Mouse (Mus musculus): ENCODE measurements around the gene Tcap. TPM values are rescaled to one million over a fixed set of nuclear protein-coding genes. Genes with fewer than 3 reads are reported as not detected.

The Tcap gene
- total and polyA plus RNA-seq, 3 experiments = not detected

GRCm38 (mm10) chr11:98397946-98398345 is 14.3 kb downstream of the Tcap start:
- in situ Hi-C loops (cut with MboI; ENCODE audit: low pct_ligation_motif_present, low pct_unique_long_range_greater_than_20kb, low sequenced_read_pairs) = no loop called here
- dilution Hi-C loops (cut with MboI; ENCODE audit: extremely low pct_ligation_motif_present, extremely low pct_unique_long_range_greater_than_20kb, low sequenced_read_pairs) = no loop called here
- TF ChIP-seq RAD21 (IDR thresholded peaks at IDR 0.05; ENCODE audit: low read depth, low read length) (no peak), JUN (IDR thresholded peaks at IDR 0.05; ENCODE audit: insufficient read depth, low read depth, low read length) (no peak), GABPA (IDR thresholded peaks at IDR 0.05; ENCODE audit: insufficient replicate concordance, low read depth, low read length) (no peak), EP300 (IDR thresholded peaks at IDR 0.05; ENCODE audit: low read length) (no peak), MAZ (IDR thresholded peaks at IDR 0.05; ENCODE audit: low read depth, low read length) (no peak), POLR2A (IDR thresholded peaks at IDR 0.05; ENCODE audit: low read depth, low read length) (no peak), USF1 (IDR thresholded peaks at IDR 0.05; ENCODE audit: low read depth, low read length) (no peak), POLR2AphosphoS2 (IDR thresholded peaks at IDR 0.05; ENCODE audit: low read depth, low read length) (no peak), MYC (IDR thresholded peaks at IDR 0.05; ENCODE audit: low read depth, low read length) (no peak), JUND (conservative IDR thresholded peaks at IDR 0.05; ENCODE audit: low read depth, low read length) (no peak)
- Histone ChIP-seq H3K79me2 (replicated peaks; ENCODE audit: control insufficient read depth, extremely low read depth, insufficient read depth, poor library complexity, severe bottlenecking) (no peaks in the 10 kb centered on the region), H3K4me2 (ENCODE audit: insufficient read depth, low read depth, poor library complexity, severe bottlenecking) (no peak overlapping the region), H3K36me3 (replicated peaks in 1 of 2; ENCODE audit: control insufficient read depth in 1 of 2, insufficient read depth in 1 of 2, low read length in 1 of 2) (peaks cover 0 to 6% of the 10 kb centered on the region in 2 experiments), H3K27ac (ENCODE audit: insufficient read depth, low read depth) (no peak overlapping the region), H3K9me3 (replicated peaks; ENCODE audit: low read length) (no peaks in the 10 kb centered on the region), H3K4me3 (replicated peaks in 1 of 3; ENCODE audit: low read depth in 2 of 3, low read length in 2 of 3, poor library complexity in 1 of 3) (no peak overlapping the region), H3K27me3 (replicated peaks) (peaks cover 6% of the 10 kb centered on the region), H3K4me1 (ENCODE audit: control insufficient read depth in 1 of 2, insufficient read depth in 2 of 2) (peaks cover 24 to 39% of the 10 kb centered on the region in 2 experiments), H3K9ac (ENCODE audit: insufficient read depth, low read depth) (no peak overlapping the region)
- DNase-seq (ENCODE audit: extremely low read depth) = no peak

DNA sequence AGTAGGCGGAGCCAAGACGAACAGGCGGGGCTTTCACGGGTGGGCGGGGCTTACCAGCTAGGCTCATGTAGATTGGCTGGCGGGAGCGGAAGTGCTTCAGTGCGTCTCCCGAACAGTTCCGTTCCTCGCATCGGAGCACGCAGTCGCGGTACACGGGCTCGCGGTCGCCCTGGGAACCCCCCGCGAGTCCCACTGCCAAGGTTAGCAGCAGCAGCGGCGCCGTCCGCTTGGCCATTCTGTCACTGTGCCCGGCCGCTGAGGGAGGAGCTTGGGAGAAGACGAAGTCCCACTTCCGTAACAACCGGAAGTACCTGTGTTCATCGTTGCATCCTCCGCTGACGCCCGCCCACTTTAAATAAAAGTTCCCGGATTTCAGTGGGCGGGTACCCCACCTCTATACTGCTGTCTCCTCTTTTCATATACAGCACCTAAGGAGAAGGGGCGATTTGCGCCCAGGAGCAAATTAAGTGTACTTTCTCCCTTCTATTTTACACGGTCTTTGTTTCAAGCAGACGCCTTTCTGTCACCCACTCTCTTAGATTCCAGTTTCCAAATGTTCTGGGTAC is 16.6 kb downstream of the Tcap start, which contains the start of gene Pgap3:
Gene Pgap3 (minus strand): TSS at position 330 of the 566 bp plus-strand sequence.
- Histone ChIP-seq H3K27ac (ENCODE audit: insufficient read depth, low read depth) (peak within 1 kb of the TSS; percentile 75), H3K79me2 (replicated peaks; ENCODE audit: control insufficient read depth, extremely low read depth, insufficient read depth, poor library complexity, severe bottlenecking) (no peaks in the 10 kb centered on the region), H3K4me2 (ENCODE audit: insufficient read depth, low read depth, poor library complexity, severe bottlenecking) (peak within 1 kb of the TSS; percentile 85), H3K9ac (ENCODE audit: insufficient read depth, low read depth) (peak within 1 kb of the TSS; percentile 80), H3K9me3 (replicated peaks; ENCODE audit: low read length) (no peaks in the 10 kb centered on the region), H3K4me3 (replicated peaks in 1 of 3; ENCODE audit: low read depth in 2 of 3, low read length in 2 of 3, poor library complexity in 1 of 3) (peak within 1 kb of the TSS; percentile 48 to 68 (median 61)), H3K36me3 (replicated peaks in 1 of 2; ENCODE audit: control insufficient read depth in 1 of 2, insufficient read depth in 1 of 2, low read length in 1 of 2) (peaks cover 0 to 6% of the 10 kb centered on the region in 2 experiments), H3K4me1 (ENCODE audit: control insufficient read depth in 1 of 2, insufficient read depth in 2 of 2) (peaks cover 10 to 16% of the 10 kb centered on the region in 2 experiments), H3K27me3 (replicated peaks) (peaks cover 23% of the 10 kb centered on the region)
- in situ Hi-C loops (cut with MboI; ENCODE audit: low pct_ligation_motif_present, low pct_unique_long_range_greater_than_20kb, low sequenced_read_pairs) = no loop called here
- dilution Hi-C loops (cut with MboI; ENCODE audit: extremely low pct_ligation_motif_present, extremely low pct_unique_long_range_greater_than_20kb, low sequenced_read_pairs) = no loop called here
- peak; percentile 98 for DNase-seq (ENCODE audit: extremely low read depth)
- TF ChIP-seq ZC3H11A (IDR thresholded peaks at IDR 0.05; ENCODE audit: low read depth, low read length) (no peak), MXI1 (IDR thresholded peaks at IDR 0.05; ENCODE audit: low read depth, low read length) (peak; percentile 83; the same call in 1 of the 2 replicates), ELF1 (IDR thresholded peaks at IDR 0.05; ENCODE audit: low read depth, low read length) (peak; percentile 95), NELFE (IDR thresholded peaks at IDR 0.05; ENCODE audit: low read depth, low read length) (peak; percentile 70; the same call in 1 of the 2 replicates), USF1 (IDR thresholded peaks at IDR 0.05; ENCODE audit: low read depth, low read length) (no peak), GABPA (IDR thresholded peaks at IDR 0.05; ENCODE audit: insufficient replicate concordance, low read depth, low read length) (no peak; the same call in 1 of the 2 replicates), PAX5 (IDR thresholded peaks at IDR 0.05; ENCODE audit: low read length) (no peak), SIN3A (IDR thresholded peaks at IDR 0.05; ENCODE audit: low read length) (peak; percentile 89), BHLHE40 (IDR thresholded peaks at IDR 0.05; ENCODE audit: low read depth, low read length) (no peak), MYC (IDR thresholded peaks at IDR 0.05; ENCODE audit: low read depth, low read length) (peak; percentile 45), ZNF384 (IDR thresholded peaks at IDR 0.05; ENCODE audit: low read depth, low read length) (no peak), IRF4 (IDR thresholded peaks at IDR 0.05; ENCODE audit: low read depth, low read length) (peak; percentile 80), MAFK (IDR thresholded peaks at IDR 0.05; ENCODE audit: insufficient replicate concordance, low read length) (no peak), USF2 (conservative IDR thresholded peaks at IDR 0.05; ENCODE audit: low read depth, low read length) (no peak), RAD21 (IDR thresholded peaks at IDR 0.05; ENCODE audit: low read depth, low read length) (no peak), NRF1 (IDR thresholded peaks at IDR 0.05; ENCODE audit: low read depth, low read length) (peak; percentile 75), MAZ (IDR thresholded peaks at IDR 0.05; ENCODE audit: low read depth, low read length) (0 out of 2 replicates have a peak, but pooled peaks have one; percentile 63), ETS1 (conservative IDR thresholded peaks at IDR 0.05; ENCODE audit: low read depth, low read length) (peak; percentile 29; the same call in 1 of the 2 replicates), MAX (IDR thresholded peaks at IDR 0.05; ENCODE audit: low read length) (peak; percentile 58; the same call in 1 of the 2 replicates), CHD1 (IDR thresholded peaks at IDR 0.05; ENCODE audit: low read depth, low read length) (no peak), HCFC1 (IDR thresholded peaks at IDR 0.05; ENCODE audit: low read depth, low read length) (peak; percentile 92), TBP (conservative IDR thresholded peaks at IDR 0.05; ENCODE audit: low read depth, low read length) (peak; percentile 64; the same call in 1 of the 2 replicates), ZMIZ1 (IDR thresholded peaks at IDR 0.05; ENCODE audit: low read depth, low read length) (peak; percentile 83), SMC3 (IDR thresholded peaks at IDR 0.05; ENCODE audit: low read depth, low read length) (no peak), UBTF (IDR thresholded peaks at IDR 0.05; ENCODE audit: low read depth, low read length) (peak; percentile 48; the same call in 1 of the 2 replicates), CTCF (conservative IDR thresholded peaks at IDR 0.05 in 1 of 2, IDR thresholded peaks at IDR 0.05 in 1 of 2; ENCODE audit: low read depth in 2 of 2, low read length in 2 of 2) (no peak), E2F4 (IDR thresholded peaks at IDR 0.05; ENCODE audit: insufficient replicate concordance, low read depth, low read length) (0 out of 2 replicates have a peak, but pooled peaks have one; percentile 50)
